Mouse (Mus musculus) CH12F3 (cell line): ENCODE results near the gene Auh.

Experiments
- in situ Hi-C: fragments of 300-500 bp; cut with MboI; formaldehyde crosslinking; loops from 2 replicates; pipeline ENCODE4 v1.14.3; 2020; ENCODE audit warnings: low sequenced_read_pairs

The Auh gene

GRCm38 (mm10) chr13:52929209-52930171 lies at the start of gene Auh:
Gene Auh, minus strand, starts transcription at chr13:52929681.
- in situ Hi-C loops, result no loop called here

- in situ Hi-C loops, result no loop called here
These were observed 49.0 kb upstream of the Auh start for GRCm38 (mm10) chr13:52978321-52978981.

GRCm38 (mm10) chr13:52977757-52978156 lies 48.3 kb upstream of the Auh start:
- in situ Hi-C loops, result no loop called here

- in situ Hi-C loops, result no loop called here
These were observed 47.7 kb upstream of the Auh start for GRCm38 (mm10) chr13:52977221-52977609.

- in situ Hi-C loops, result no loop called here
These were observed 47.2 kb upstream of the Auh start for GRCm38 (mm10) chr13:52976510-52977220.

GRCm38 (mm10) chr13:52976130-52976509 lies 46.6 kb upstream of the Auh start:
- in situ Hi-C loops, result no loop called here

- in situ Hi-C loops, result no loop called here
These were observed 45.2 kb upstream of the Auh start for GRCm38 (mm10) chr13:52974676-52975075.

GRCm38 (mm10) chr13:52973427-52973826 lies 43.9 kb upstream of the Auh start:
- in situ Hi-C loops, result no loop called here

GRCm38 (mm10) chr13:52972626-52973025 lies 43.1 kb upstream of the Auh start:
- in situ Hi-C loops, result no loop called here

GRCm38 (mm10) chr13:52970876-52971275 lies 41.4 kb upstream of the Auh start:
- in situ Hi-C loops, result no loop called here

GRCm38 (mm10) chr13:52962922-52963321 lies 33.4 kb upstream of the Auh start:
- in situ Hi-C loops, result no loop called here

GRCm38 (mm10) chr13:52962361-52962760 lies 32.9 kb upstream of the Auh start:
- in situ Hi-C loops, result no loop called here

GRCm38 (mm10) chr13:52953779-52954553 lies 24.5 kb upstream of the Auh start:
- in situ Hi-C loops, result no loop called here

GRCm38 (mm10) chr13:52949211-52949610 lies 19.7 kb upstream of the Auh start:
- in situ Hi-C loops, result no loop called here

- in situ Hi-C loops, result no loop called here
These were observed 18.1 kb upstream of the Auh start for GRCm38 (mm10) chr13:52947545-52947944.

GRCm38 (mm10) chr13:52945769-52946168 lies 16.3 kb upstream of the Auh start:
- in situ Hi-C loops, result no loop called here

GRCm38 (mm10) chr13:52944116-52944515 lies 14.6 kb upstream of the Auh start:
- in situ Hi-C loops, result no loop called here

GRCm38 (mm10) chr13:52942876-52943388 lies 13.5 kb upstream of the Auh start:
- in situ Hi-C loops, result no loop called here

GRCm38 (mm10) chr13:52940956-52941355 lies 11.5 kb upstream of the Auh start:
- in situ Hi-C loops, result no loop called here

- in situ Hi-C loops, result no loop called here
These were observed 1.1 kb upstream of the Auh start for GRCm38 (mm10) chr13:52930582-52930981.
